Comparison of ENCODE assay signal across 11 mouse cellular contexts in the genomic region with DNA sequence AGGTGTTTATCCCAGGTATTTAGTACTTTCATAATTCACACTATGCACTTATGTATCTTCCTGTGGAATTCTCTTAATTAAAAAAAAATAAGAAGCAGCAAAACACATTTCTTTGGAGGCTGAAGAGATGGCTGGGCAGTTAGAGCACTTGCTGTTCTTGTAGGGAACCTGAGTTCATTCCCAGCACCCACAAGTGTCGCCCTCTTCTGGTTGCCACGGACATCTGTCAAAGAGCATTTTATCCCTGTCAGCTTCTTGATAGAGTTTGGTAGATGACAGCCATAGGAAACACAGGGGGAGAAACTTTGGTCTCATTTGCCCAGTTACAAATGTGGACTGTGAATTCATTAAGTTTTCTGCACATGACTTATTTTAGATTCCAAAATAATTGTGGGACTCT. TPM values are rescaled to one million over a fixed set of nuclear protein-coding genes. Genes with fewer than 3 reads are reported as not detected.
DNase-seq lines count a peak whose midpoint lies in the region; ATAC-seq and TF ChIP-seq lines count a peak whose summit lies in the region.
"Had no signal": no experiment of that assay in that cellular context is flagged by ENCODE, and none has a peak within 500 bp of the region (broad histone marks: within the 10 kb centered on the region; RNA-seq: fewer than 3 reads in every experiment).

No protein-coding gene starts in this region.

- no peak overlapping the region for H3K27ac ChIP-seq in gastrocnemius, adult 2 months
- no peak overlapping the region for H3K27ac ChIP-seq in spleen, adult 2 months (ENCODE audit: insufficient read depth, low read length)
- H3K27ac ChIP-seq in liver, postnatal 0 days (ENCODE audit: low read depth): no peak overlapping the region
- H3K27ac ChIP-seq in hindbrain, embryonic 12.5 days: no peak overlapping the region
- H3K27ac ChIP-seq: limb, embryonic 12.5 days; midbrain, embryonic 12.5 days had no signal

- H3K4me3 ChIP-seq in gastrocnemius, adult 2 months: no peak overlapping the region
- H3K4me3 ChIP-seq in spleen, adult 2 months (ENCODE audit: extremely low read depth, insufficient read depth, insufficient read length): no peak overlapping the region
- no peak overlapping the region for H3K4me3 ChIP-seq in liver, postnatal 0 days (ENCODE audit: low read depth, low read length)
- no peak overlapping the region for H3K4me3 ChIP-seq in hindbrain, embryonic 12.5 days
- H3K4me3 ChIP-seq: limb, embryonic 12.5 days; midbrain, embryonic 12.5 days had no signal

- H3K27me3 ChIP-seq in spleen, adult 2 months (ENCODE audit: control insufficient read depth, insufficient read depth, low read length): no peaks in the 10 kb centered on the region
- no peaks in the 10 kb centered on the region for H3K27me3 ChIP-seq in liver, postnatal 0 days (ENCODE audit: insufficient read depth, low read length)
- H3K27me3 ChIP-seq in hindbrain, embryonic 12.5 days: no peaks in the 10 kb centered on the region
- H3K27me3 ChIP-seq: midbrain, embryonic 12.5 days had no signal

- intact Hi-C loops in gastrocnemius, adult 2 months (cut with DNase I): no loop called here
- intact Hi-C loops in gastrocnemius, postnatal 14 days (cut with DNase I; ENCODE audit: low total_unique reads): no loop called here

- no peak overlapping the region for H3K4me2 ChIP-seq in liver, postnatal 0 days (ENCODE audit: low read depth, low read length)
- H3K4me2 ChIP-seq in hindbrain, embryonic 12.5 days (replicated peaks): no peak overlapping the region
- H3K4me2 ChIP-seq: limb, embryonic 12.5 days; midbrain, embryonic 12.5 days had no signal

- no peak overlapping the region for H3K9ac ChIP-seq in liver, postnatal 0 days (replicated peaks)
- H3K9ac ChIP-seq in hindbrain, embryonic 12.5 days: no peak overlapping the region
- H3K9ac ChIP-seq: limb, embryonic 12.5 days; midbrain, embryonic 12.5 days had no signal

- 40% methylated on average over 2 of the region's 2 CpGs for WGBS in spleen, adult 2 months
- WGBS in liver, postnatal 0 days (ENCODE audit: insufficient replicate concordance): 35% methylated on average over 2 of the region's 2 CpGs
- WGBS in hindbrain, embryonic 12.5 days: 29% methylated on average over 2 of the region's 2 CpGs

- H3K9me3 ChIP-seq in liver, postnatal 0 days (ENCODE audit: low read length): no peaks in the 10 kb centered on the region
- H3K9me3 ChIP-seq in hindbrain, embryonic 12.5 days (replicated peaks): no peaks in the 10 kb centered on the region
- H3K9me3 ChIP-seq: G1E; limb, embryonic 12.5 days; midbrain, embryonic 12.5 days had no signal

- no peak for ATAC-seq in liver, postnatal 0 days
- ATAC-seq in hindbrain, embryonic 12.5 days (ENCODE audit: low FRiP score): no peak

- TF ChIP-seq EP300 in liver, postnatal 0 days (IDR thresholded peaks at IDR 0.05; ENCODE audit: low read depth): no peak

- no peak for TF ChIP-seq POLR2A in spleen, adult 2 months (IDR thresholded peaks at IDR 0.05; ENCODE audit: low read depth, low read length)

- H3K4me1 ChIP-seq in spleen, adult 2 months (ENCODE audit: control insufficient read depth, insufficient read depth, insufficient read length): no peaks in the 10 kb centered on the region
- no peaks in the 10 kb centered on the region for H3K4me1 ChIP-seq in liver, postnatal 0 days (ENCODE audit: insufficient read depth)
- H3K4me1 ChIP-seq in hindbrain, embryonic 12.5 days: no peaks in the 10 kb centered on the region
- H3K4me1 ChIP-seq: limb, embryonic 12.5 days; midbrain, embryonic 12.5 days had no signal

- DNase-seq in gastrocnemius, adult 2 months: no peak
- DNase-seq in gastrocnemius, postnatal 14 days: no peak
- peak; percentile 22 to 31 for DNase-seq in spleen, adult 2 months (ENCODE audit: low read depth in 1 of 2, low spot score in 2 of 2)
- no peak for DNase-seq in spleen, postnatal 4 days (ENCODE audit: low spot score in 2 of 2)
- no peak for DNase-seq in liver, postnatal 0 days
- DNase-seq in thymus, postnatal 4 days: peak; percentile 52
- DNase-seq in Muller cell, postnatal 12 days (ENCODE audit: inconsistent ontology term): no peak

- no peaks in the 10 kb centered on the region for H3K36me3 ChIP-seq in spleen, adult 2 months (ENCODE audit: control insufficient read depth, insufficient read depth, low read length)
- H3K36me3 ChIP-seq in liver, postnatal 0 days (replicated peaks; ENCODE audit: insufficient read depth, low read length): no peaks in the 10 kb centered on the region
- no peaks in the 10 kb centered on the region for H3K36me3 ChIP-seq in hindbrain, embryonic 12.5 days
- H3K36me3 ChIP-seq: G1E; limb, embryonic 12.5 days; midbrain, embryonic 12.5 days had no signal

- TF ChIP-seq CTCF in gastrocnemius, adult 2 months (IDR thresholded peaks at IDR 0.05): peak; percentile 21; the same call in 1 of the 2 replicates
- TF ChIP-seq CTCF in spleen, adult 2 months (IDR thresholded peaks at IDR 0.05; ENCODE audit: extremely low read depth, insufficient read depth, insufficient read length, insufficient replicate concordance): peak; percentile 25; the same call in 1 of the 2 replicates
- TF ChIP-seq CTCF in liver, postnatal 0 days (IDR thresholded peaks at IDR 0.05; ENCODE audit: low read depth): peak; percentile 47

RNA-seq across cellular contexts. Expression of gene Fam204a, which starts 25.5 kb away (rescaled TPM):
- 10 to 100 TPM; 31.0 to 31.9 TPM for total RNA-seq in gastrocnemius, adult 2 months (2021)
- total RNA-seq in gastrocnemius, postnatal 14 days (2021): 10 to 100 TPM; 24.7 to 26.9 TPM
- 4.6 and 8.1 TPM in 2 replicates for polyA plus RNA-seq in spleen, adult 2 months (2012; rRNA removed)
- polyA plus RNA-seq in liver, postnatal 0 days (2015; fragmentation: Nextera tagmentation; extraction: Ambion mirVana): 17.6 and 17.8 TPM in 2 replicates
- polyA plus RNA-seq in hindbrain, embryonic 12.5 days (2016; fragmentation: Nextera tagmentation; extraction: Ambion mirVana): 70.4 and 81.6 TPM in 2 replicates

Comparison
In these comparisons a context has a peak if more than half of its experiments do, and no peak if none do; other contexts are left out.
1. DNase-seq: peak in spleen, adult 2 months (2 of 2) and thymus, postnatal 4 days (single experiment); none in gastrocnemius, adult 2 months (single experiment), gastrocnemius, postnatal 14 days (single experiment), spleen, postnatal 4 days (0 of 2), liver, postnatal 0 days (single experiment) and Muller cell, postnatal 12 days (single experiment).
2. Peak in every context shown above with its lines, with median percentiles within 50 percentile points of each other: CTCF ChIP-seq.